Mouse (Mus musculus) small intestine, adult 2 months (tissue): ENCODE results near the gene Samd4. TPM values are rescaled to one million over a fixed set of nuclear protein-coding genes. Genes with fewer than 3 reads are reported as not detected.

Experiments used
- H3K27ac ChIP-seq: fragments of 200-500 bp; 2 replicates; pipeline ENCODE4 v1.5.1; 2012; ENCODE audit warnings: low read depth, low read length, control low read depth, inconsistent platforms; ENCODE audit not compliant: insufficient read depth
- H3K27me3 ChIP-seq: fragments of 200-500 bp; 2 replicates; pipeline ENCODE4 v1.6.1; 2012; ENCODE audit warnings: mild to moderate bottlenecking, moderate library complexity, low read length, inconsistent platforms; ENCODE audit not compliant: control insufficient read depth, insufficient read depth
- H3K36me3 ChIP-seq: fragments of 200-500 bp; 2 replicates; pipeline ENCODE4 v1.6.1; 2012; ENCODE audit warnings: mild to moderate bottlenecking, low read length, control low read depth, inconsistent platforms; ENCODE audit not compliant: control insufficient read depth, insufficient read depth
- H3K4me1 ChIP-seq: fragments of 200-500 bp; 2 replicates; pipeline ENCODE4 v1.6.1; 2012; ENCODE audit warnings: low read length, inconsistent platforms, mixed read lengths; ENCODE audit not compliant: control insufficient read depth, insufficient read depth, insufficient read length
- H3K4me3 ChIP-seq: fragments of 200-500 bp; 2 replicates; pipeline ENCODE4 v1.5.1; 2012; ENCODE audit warnings: low read depth, mild to moderate bottlenecking, control low read depth, inconsistent platforms, low read length, moderate library complexity
- CTCF ChIP-seq: fragments of 200-500 bp; IDR thresholded peaks from 2 replicates; pipeline ENCODE4 v1.5.1; 2012; ENCODE audit warnings: low read depth, mild to moderate bottlenecking, control low read depth, inconsistent platforms, low read length, moderate library complexity, mixed read lengths; ENCODE audit not compliant: insufficient replicate concordance, insufficient read length; ENCODE audit errors: extremely low read depth
- POLR2A ChIP-seq: fragments of 200-500 bp; IDR thresholded peaks from 2 replicates; pipeline ENCODE4 v1.6.1; 2012; ENCODE audit warnings: low read depth, mild to moderate bottlenecking, control low read depth, inconsistent platforms, low read length, moderate library complexity
- WGBS: fragments of 180-500 bp; shearing (Covaris S2); methylation state at CpG from one replicate; pipeline ENCODE4 v1.1.7; 2018; 5-methylcytosine and 5-hydroxymethylcytosine counted together
- polyA plus RNA-seq: library from polyadenylated mRNA; depleted of rRNA; stranded (reverse); fragments of >200 nt; gene quantifications from 2 replicates; pipeline ENCODE4 v1.2.3, GENCODE M21; 2012; rRNA removed

The Samd4 gene
- polyA plus RNA-seq = 3.2 and 4.1 TPM in 2 replicates

- TF ChIP-seq CTCF (no peak), POLR2A (no peak)
- peak within 1 kb of the TSS; percentile 49; the same call in 1 of the 2 replicates for H3K27ac ChIP-seq
Observed at GRCm38 (mm10) chr14:46882431-46883067, at the start of gene Samd4. Gene Samd4, plus strand, starts transcription at chr14:46882854.

GRCm38 (mm10) chr14:46839326-46839725 lies 43.3 kb upstream of the Samd4 start:
- Histone ChIP-seq H3K36me3 (peaks cover 21% of the 10 kb centered on the region), H3K4me3 (no peak overlapping the region), H3K27me3 (no peaks in the 10 kb centered on the region), H3K4me1 (no peaks in the 10 kb centered on the region), H3K27ac (no peak overlapping the region)
- no peak for TF ChIP-seq POLR2A
- no peak for TF ChIP-seq CTCF
- 65% methylated on average over 4 of the region's 4 CpGs for WGBS

More at GRCm38 (mm10) chr14:46882431-46883067, at the start of gene Samd4:
- Histone ChIP-seq H3K36me3 (no peaks in the 10 kb centered on the region), H3K4me1 (peaks cover 20% of the 10 kb centered on the region), H3K27me3 (peaks cover 36% of the 10 kb centered on the region), H3K4me3 (peak within 1 kb of the TSS; percentile 67)
- 1% methylated on average over 50 of the region's 54 CpGs for WGBS

GRCm38 (mm10) chr14:46845706-46846105 lies 36.9 kb upstream of the Samd4 start:
- H3K27ac ChIP-seq = no peak overlapping the region
- H3K4me3 ChIP-seq = no peak overlapping the region
- TF ChIP-seq POLR2A (no peak), CTCF (no peak)
- 95% methylated on average over 11 of the region's 11 CpGs for WGBS
- no peaks in the 10 kb centered on the region for H3K4me1 ChIP-seq
- H3K36me3 ChIP-seq = peaks cover 27% of the 10 kb centered on the region
- no peaks in the 10 kb centered on the region for H3K27me3 ChIP-seq

GRCm38 (mm10) chr14:46848063-46848590 lies 34.5 kb upstream of the Samd4 start:
- TF ChIP-seq CTCF (no peak), POLR2A (no peak)
- 60% methylated on average over 4 of the region's 4 CpGs for WGBS
- Histone ChIP-seq H3K27me3 (no peaks in the 10 kb centered on the region), H3K36me3 (peaks cover 15% of the 10 kb centered on the region), H3K4me1 (no peaks in the 10 kb centered on the region), H3K4me3 (no peak overlapping the region), H3K27ac (no peak overlapping the region)

DNA sequence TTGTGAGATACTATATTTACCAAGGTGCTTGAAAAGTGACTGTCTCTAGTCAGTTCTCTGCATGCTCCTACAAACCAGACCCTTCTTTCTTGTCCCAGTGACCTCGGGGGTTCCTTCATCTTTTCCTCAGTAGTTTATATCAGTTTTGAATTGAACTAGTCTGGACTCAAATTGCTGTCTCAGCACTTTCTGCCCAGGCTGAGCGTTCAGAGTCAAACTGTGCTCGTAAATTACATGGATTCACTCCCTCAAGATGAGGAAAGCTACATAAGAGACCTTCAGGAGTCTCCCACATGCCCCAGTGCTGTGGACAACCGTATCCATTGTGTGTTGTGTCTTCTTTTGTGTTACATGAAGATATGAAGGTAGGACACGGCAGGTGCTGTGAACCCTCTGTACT lies 33.9 kb upstream of the Samd4 start:
- 80% methylated on average over 5 of the region's 5 CpGs for WGBS
- H3K27me3 ChIP-seq = no peaks in the 10 kb centered on the region
- H3K4me1 ChIP-seq = no peaks in the 10 kb centered on the region
- H3K36me3 ChIP-seq = peaks cover 16% of the 10 kb centered on the region
- TF ChIP-seq CTCF (no peak), POLR2A (no peak)
- H3K27ac ChIP-seq = no peak overlapping the region
- no peak overlapping the region for H3K4me3 ChIP-seq

DNA sequence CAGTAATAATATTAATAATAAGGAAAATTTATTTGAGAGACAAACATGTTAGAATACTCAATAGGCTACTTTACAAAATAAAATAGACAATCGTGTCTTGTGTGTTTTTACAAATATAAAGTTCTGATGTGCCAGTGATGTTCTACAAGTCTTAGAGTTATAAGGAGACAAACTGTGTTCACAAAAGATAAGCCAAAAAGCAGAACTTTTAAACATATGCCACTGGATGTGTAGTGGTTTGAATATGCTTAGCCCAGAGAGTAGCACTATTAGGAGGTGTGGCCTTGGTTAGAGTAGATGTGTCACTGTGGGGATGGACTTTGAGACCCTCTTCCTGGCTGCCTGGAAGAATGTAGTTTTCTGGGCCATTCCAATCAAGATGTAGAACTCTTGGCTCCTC lies 32.9 kb upstream of the Samd4 start:
- H3K4me1 ChIP-seq = no peaks in the 10 kb centered on the region
- TF ChIP-seq POLR2A (no peak), CTCF (no peak)
- peaks cover 17% of the 10 kb centered on the region for H3K36me3 ChIP-seq
- 92% methylated on average over 1 of the region's 1 CpGs for WGBS
- H3K4me3 ChIP-seq = no peak overlapping the region
- H3K27ac ChIP-seq = no peak overlapping the region
- no peaks in the 10 kb centered on the region for H3K27me3 ChIP-seq

- Histone ChIP-seq H3K36me3 (peaks cover 6% of the 10 kb centered on the region; the same call in 1 of the 2 replicates), H3K27ac (no peak overlapping the region), H3K4me3 (no peak overlapping the region), H3K4me1 (no peaks in the 10 kb centered on the region), H3K27me3 (no peaks in the 10 kb centered on the region)
- WGBS = 85% methylated on average over 11 of the region's 11 CpGs
- TF ChIP-seq POLR2A (no peak), CTCF (no peak)
Observed at GRCm38 (mm10) chr14:46853677-46854076, 29.0 kb upstream of the Samd4 start.
